Mouse (Mus musculus) large intestine, adult 2 months (tissue): ENCODE data around the gene Cd2bp2. TPM values are rescaled to one million over a fixed set of nuclear protein-coding genes. Genes with fewer than 3 reads are reported as not detected.

Experiments
- DNase-seq: peaks from one replicate; pipeline ENCODE4 v3.0.0-alpha.2; 2012; ENCODE audit warnings: low read depth, low spot score
- WGBS: fragments of 180-500 bp; shearing (Covaris S2); methylation state at CpG from one replicate; pipeline ENCODE4 v1.1.7; 2018; 5-methylcytosine and 5-hydroxymethylcytosine counted together
- polyA plus RNA-seq: library from polyadenylated mRNA; depleted of rRNA; stranded (reverse); fragments of >200 nt; gene quantifications from 2 replicates; pipeline ENCODE4 v1.2.3, GENCODE M21; 2012; rRNA removed

Cd2bp2 gene
- polyA plus RNA-seq, 1 experiment: 25.1 TPM

GRCm38 (mm10) chr7:127152464-127152863 lies 43.4 kb downstream of the Cd2bp2 start:
- 92% methylated on average over 6 of the region's 6 CpGs for WGBS

GRCm38 (mm10) chr7:127147901-127148300 lies 47.9 kb downstream of the Cd2bp2 start:
- DNase-seq: no peak
- 64% methylated on average over 3 of the region's 3 CpGs for WGBS

More at GRCm38 (mm10) chr7:127152464-127152863, 43.4 kb downstream of the Cd2bp2 start:
- DNase-seq: no peak

GRCm38 (mm10) chr7:127146267-127146603 lies 49.6 kb downstream of the Cd2bp2 start:
- DNase-seq: no peak

GRCm38 (mm10) chr7:127145387-127146266 lies 50.2 kb downstream of the Cd2bp2 start:
- no peak for DNase-seq
- WGBS: 61% methylated on average over 9 of the region's 9 CpGs

More at GRCm38 (mm10) chr7:127146267-127146603, 49.6 kb downstream of the Cd2bp2 start:
- WGBS: 72% methylated on average over 2 of the region's 2 CpGs

- 76% methylated on average over 7 of the region's 7 CpGs for WGBS
- DNase-seq: no peak
These were observed 51.4 kb downstream of the Cd2bp2 start for GRCm38 (mm10) chr7:127144412-127144811.

- DNase-seq: no peak
- WGBS: 85% methylated on average over 4 of the region's 4 CpGs
These were observed 53.2 kb downstream of the Cd2bp2 start for GRCm38 (mm10) chr7:127142666-127143065.

- 46% methylated on average over 2 of the region's 2 CpGs for WGBS
- DNase-seq: no peak
These were observed 53.6 kb downstream of the Cd2bp2 start for GRCm38 (mm10) chr7:127142214-127142613.

Other genes starting within 250 kb of the Cd2bp2 start
- gene Asphd1, start 246.5 kb downstream of the Cd2bp2 start, polyA plus RNA-seq: 0.43 and 0.45 TPM in 2 replicates
- 2.9 and 3.4 TPM in 2 replicates for gene Sez6l2, start 245.5 kb downstream of the Cd2bp2 start, polyA plus RNA-seq
- gene Cdipt, start 220.1 kb downstream of the Cd2bp2 start, polyA plus RNA-seq: 324 and 348 TPM in 2 replicates
- 0.80 and 1.1 TPM in 2 replicates for gene Cdiptos, start 220.0 kb downstream of the Cd2bp2 start, polyA plus RNA-seq
- 185 and 289 TPM in 2 replicates for gene Mvp, start 181.4 kb downstream of the Cd2bp2 start, polyA plus RNA-seq
- 0.45 and 3.0 TPM in 2 replicates for gene Pagr1b, start 179.6 kb downstream of the Cd2bp2 start, polyA plus RNA-seq
- gene Pagr1a, start 178.7 kb downstream of the Cd2bp2 start, polyA plus RNA-seq: 5.3 and 11.3 TPM in 2 replicates
- gene Gm42742, start 175.0 kb downstream of the Cd2bp2 start, polyA plus RNA-seq: 22.1 and 23.8 TPM in 2 replicates
- gene Prrt2, start 174.8 kb downstream of the Cd2bp2 start, polyA plus RNA-seq: 1.7 and 2.5 TPM in 2 replicates
- 102 and 115 TPM in 2 replicates for gene Maz, start 169.0 kb downstream of the Cd2bp2 start, polyA plus RNA-seq
- 18.4 and 19.3 TPM in 2 replicates for gene Kif22, start 153.6 kb downstream of the Cd2bp2 start, polyA plus RNA-seq
- 7,033 and 9,267 TPM in 2 replicates for gene Zg16, start 108.7 kb downstream of the Cd2bp2 start, polyA plus RNA-seq
- gene AI467606, start 104.7 kb downstream of the Cd2bp2 start, polyA plus RNA-seq: 12.4 and 16.5 TPM in 2 replicates
- 1.5 TPM in 2 replicates for gene Qprt, start 73.8 kb downstream of the Cd2bp2 start, polyA plus RNA-seq
- gene Spn, start 58.2 kb downstream of the Cd2bp2 start, polyA plus RNA-seq: 3.7 and 5.7 TPM in 2 replicates
- gene Tbc1d10b, start 12.4 kb upstream of the Cd2bp2 start, polyA plus RNA-seq: 30.0 and 34.2 TPM in 2 replicates
- 2.5 and 4.1 TPM in 2 replicates for gene Mylpf, start 12.8 kb upstream of the Cd2bp2 start, polyA plus RNA-seq
- gene Zfp553, start 37.0 kb upstream of the Cd2bp2 start, polyA plus RNA-seq: 5.7 and 7.9 TPM in 2 replicates
- 32.4 and 34.6 TPM in 2 replicates for gene Sept1, start 37.1 kb upstream of the Cd2bp2 start, polyA plus RNA-seq
- 25.7 and 34.0 TPM in 2 replicates for gene Zfp771, start 48.2 kb upstream of the Cd2bp2 start, polyA plus RNA-seq
- 79.9 and 80.9 TPM in 2 replicates for gene Dctpp1, start 64.7 kb upstream of the Cd2bp2 start, polyA plus RNA-seq
- 58.1 and 85.1 TPM in 2 replicates for gene Sephs2, start 78.0 kb upstream of the Cd2bp2 start, polyA plus RNA-seq
- gene Itgal, start 100.2 kb upstream of the Cd2bp2 start, polyA plus RNA-seq: 9.9 and 13.0 TPM in 2 replicates
- gene Zfp768, start 149.5 kb upstream of the Cd2bp2 start, polyA plus RNA-seq: 19.4 and 28.2 TPM in 2 replicates
- gene Zfp747, start 180.0 kb upstream of the Cd2bp2 start, polyA plus RNA-seq: 15.0 and 35.0 TPM in 2 replicates
- 6.2 and 9.3 TPM in 2 replicates for gene 9130019O22Rik, start 191.1 kb upstream of the Cd2bp2 start, polyA plus RNA-seq
- gene E430018J23Rik, start 197.6 kb upstream of the Cd2bp2 start, polyA plus RNA-seq: 10.2 and 15.5 TPM in 2 replicates
- gene Zfp764, start 210.8 kb upstream of the Cd2bp2 start, polyA plus RNA-seq: 5.8 and 8.8 TPM in 2 replicates
- 18.1 and 20.5 TPM in 2 replicates for gene Zfp688, start 226.0 kb upstream of the Cd2bp2 start, polyA plus RNA-seq